Mouse (Mus musculus) forebrain, embryonic 14.5 days (tissue): ENCODE measurements around the gene Ccnd1. TPM values are rescaled to one million over a fixed set of nuclear protein-coding genes. Genes with fewer than 3 reads are reported as not detected.

Experiments
- ATAC-seq: fragments of 200-750 bp; cut with Nextera tagmentation; 2 replicates; pipeline ENCODE4 v1.8.0; 2017; ENCODE audit warnings: mild to moderate bottlenecking, moderate library complexity
- DNase-seq: peaks from one replicate; pipeline ENCODE4 v3.0.0-alpha.2; 2015; ENCODE audit warnings: low spot score
- H3K27ac ChIP-seq: fragments of 300-500 bp; sonication (generic); 2 replicates; pipeline ENCODE4 v1.5.1; 2014; ENCODE audit warnings: low read depth, mild to moderate bottlenecking, control low read depth, low read length, moderate library complexity
- H3K27me3 ChIP-seq: fragments of 300-500 bp; sonication (generic); replicated peaks from 2 replicates; pipeline ENCODE4 v1.6.1; 2014; ENCODE audit warnings: low read length, control low read depth, mixed read lengths; ENCODE audit not compliant: control insufficient read depth, insufficient read depth
- H3K36me3 ChIP-seq: fragments of 300-500 bp; sonication (generic); 2 replicates; pipeline ENCODE4 v1.6.1; 2014; ENCODE audit warnings: low read length, control low read depth; ENCODE audit not compliant: control insufficient read depth, insufficient read depth
- H3K4me1 ChIP-seq: fragments of 300-500 bp; sonication (generic); 2 replicates; pipeline ENCODE4 v1.6.1; 2014; ENCODE audit warnings: antibody characterized with exemption, low read length, control low read depth; ENCODE audit not compliant: control insufficient read depth, insufficient read depth
- H3K4me2 ChIP-seq: fragments of 300-500 bp; sonication (generic); 2 replicates; pipeline ENCODE4 v1.6.1; 2014; ENCODE audit warnings: mild to moderate bottlenecking, control low read depth, low read length
- H3K4me3 ChIP-seq: fragments of 300-500 bp; sonication (generic); 2 replicates; pipeline ENCODE4 v1.5.1; 2014; ENCODE audit warnings: low read depth, low read length, control low read depth
- H3K9ac ChIP-seq: fragments of 300-500 bp; sonication (generic); 2 replicates; pipeline ENCODE4 v1.6.1; 2014; ENCODE audit warnings: mild to moderate bottlenecking, low read length, control low read depth, moderate library complexity
- H3K9me3 ChIP-seq: fragments of 300-500 bp; sonication (generic); replicated peaks from 2 replicates; pipeline ENCODE4 v1.6.1; 2016; ENCODE audit warnings: low read length, control low read depth, mixed read lengths; ENCODE audit not compliant: control insufficient read depth
- WGBS: fragments of 180-500 bp; shearing (Covaris S2); extraction: QIAGEN DNeasy Blood & Tissue Kit; methylation state at CpG from one replicate; pipeline ENCODE4 v1.1.7; 2014; 5-methylcytosine and 5-hydroxymethylcytosine counted together
- polyA plus RNA-seq: library from polyadenylated mRNA; unstranded; fragments of >200 nt; fragmentation: Nextera tagmentation; extraction: Ambion mirVana; gene quantifications from 2 replicates; pipeline ENCODE4 v1.2.1, GENCODE M21; 2014

Ccnd1 gene
- polyA plus RNA-seq, 1 experiment from 2014 or later = 70.3 TPM

GRCm38 (mm10) chr7:144927591-144927990 lies 12.1 kb downstream of the Ccnd1 start:
- WGBS = 86% methylated on average over 2 of the region's 2 CpGs
- Histone ChIP-seq H3K4me1 (no peaks in the 10 kb centered on the region), H3K9ac (no peak overlapping the region), H3K27me3 (no peaks in the 10 kb centered on the region), H3K27ac (no peak overlapping the region), H3K4me2 (no peak overlapping the region), H3K9me3 (no peaks in the 10 kb centered on the region), H3K36me3 (peaks cover 16% of the 10 kb centered on the region), H3K4me3 (no peak overlapping the region)
- ATAC-seq = no peak
- no peak for DNase-seq

GRCm38 (mm10) chr7:144918823-144919222 lies 20.9 kb downstream of the Ccnd1 start:
- ATAC-seq (no peak), DNase-seq (no peak)
- no peaks in the 10 kb centered on the region for H3K9me3 ChIP-seq
- peaks cover 8% of the 10 kb centered on the region for H3K4me1 ChIP-seq
- no peak overlapping the region for H3K27ac ChIP-seq
- peaks cover 46% of the 10 kb centered on the region for H3K36me3 ChIP-seq
- 71% methylated on average over 1 of the region's 1 CpGs for WGBS
- no peaks in the 10 kb centered on the region for H3K27me3 ChIP-seq
- H3K4me2 ChIP-seq = no peak overlapping the region
- H3K9ac ChIP-seq = no peak overlapping the region
- H3K4me3 ChIP-seq = no peak overlapping the region

- peak; percentile 97 for DNase-seq
- H3K27me3 ChIP-seq = no peaks in the 10 kb centered on the region
- peak; percentile 97 for ATAC-seq
- peak within 1 kb of the TSS; percentile 90 for H3K4me2 ChIP-seq
- H3K9me3 ChIP-seq = no peaks in the 10 kb centered on the region
- under 1% methylated on average over 55 of the region's 55 CpGs for WGBS
- H3K27ac ChIP-seq = peak within 1 kb of the TSS; percentile 90
- H3K36me3 ChIP-seq = peaks cover 29% of the 10 kb centered on the region
- H3K4me1 ChIP-seq = peaks cover 8% of the 10 kb centered on the region
- H3K4me3 ChIP-seq = peak within 1 kb of the TSS; percentile 89
- H3K9ac ChIP-seq = peak within 1 kb of the TSS; percentile 86
Observed at GRCm38 (mm10) chr7:144914948-144915750, 24.6 kb downstream of the Ccnd1 start, which contains the start of gene LTO1. LTO1 (plus strand) TSS chr7:144915100.

- H3K4me3 ChIP-seq = peak overlapping the region; percentile 89
- peak overlapping the region; percentile 90 for H3K4me2 ChIP-seq
- peak; percentile 36 for DNase-seq
- H3K27ac ChIP-seq = peak overlapping the region; percentile 90; the same call in 1 of the 2 replicates
- WGBS = 8% methylated on average over 17 of the region's 17 CpGs
- H3K27me3 ChIP-seq = no peaks in the 10 kb centered on the region
- H3K9ac ChIP-seq = peak overlapping the region; percentile 86
- H3K36me3 ChIP-seq = peaks cover 22% of the 10 kb centered on the region
- H3K4me1 ChIP-seq = peaks cover 8% of the 10 kb centered on the region
- H3K9me3 ChIP-seq = no peaks in the 10 kb centered on the region
- ATAC-seq = peak; percentile 94
Observed at GRCm38 (mm10) chr7:144914296-144914947, 25.3 kb downstream of the Ccnd1 start.

- H3K4me3 ChIP-seq = no peak overlapping the region
- no peak overlapping the region for H3K9ac ChIP-seq
- no peak overlapping the region for H3K27ac ChIP-seq
- H3K4me1 ChIP-seq = peaks cover 8% of the 10 kb centered on the region
- H3K36me3 ChIP-seq = peaks cover 9% of the 10 kb centered on the region
- ATAC-seq = no peak
- 58% methylated on average over 4 of the region's 4 CpGs for WGBS
- no peaks in the 10 kb centered on the region for H3K27me3 ChIP-seq
- DNase-seq = peak; percentile 37
- H3K9me3 ChIP-seq = no peaks in the 10 kb centered on the region
- no peak overlapping the region for H3K4me2 ChIP-seq
Observed at GRCm38 (mm10) chr7:144912897-144913296, 26.8 kb downstream of the Ccnd1 start.

GRCm38 (mm10) chr7:144911121-144911520 lies 28.6 kb downstream of the Ccnd1 start:
- Histone ChIP-seq H3K27ac (no peak overlapping the region), H3K4me3 (no peak overlapping the region), H3K4me1 (peaks cover 6% of the 10 kb centered on the region), H3K27me3 (no peaks in the 10 kb centered on the region), H3K36me3 (no peaks in the 10 kb centered on the region), H3K9ac (no peak overlapping the region), H3K9me3 (no peaks in the 10 kb centered on the region), H3K4me2 (no peak overlapping the region)
- DNase-seq (no peak), ATAC-seq (no peak)
- WGBS = 85% methylated on average over 1 of the region's 1 CpGs

GRCm38 (mm10) chr7:144908705-144909104 lies 31.0 kb downstream of the Ccnd1 start:
- peak; percentile 56; the same call in 1 of the 2 replicates for ATAC-seq

GRCm38 (mm10) chr7:144907793-144908192 lies 31.9 kb downstream of the Ccnd1 start:
- Histone ChIP-seq H3K4me3 (no peak overlapping the region), H3K9ac (no peak overlapping the region), H3K9me3 (peaks cover 3% of the 10 kb centered on the region; the same call in 1 of the 2 replicates), H3K4me1 (no peaks in the 10 kb centered on the region), H3K27me3 (no peaks in the 10 kb centered on the region), H3K27ac (no peak overlapping the region), H3K4me2 (no peak overlapping the region), H3K36me3 (no peaks in the 10 kb centered on the region)
- DNase-seq (peak; percentile 23), ATAC-seq (no peak)
- WGBS = 18% methylated on average over 8 of the region's 8 CpGs

More at GRCm38 (mm10) chr7:144908705-144909104, 31.0 kb downstream of the Ccnd1 start:
- H3K9me3 ChIP-seq = peaks cover 3% of the 10 kb centered on the region; the same call in 1 of the 2 replicates
- H3K9ac ChIP-seq = no peak overlapping the region
- H3K4me1 ChIP-seq = no peaks in the 10 kb centered on the region
- H3K36me3 ChIP-seq = no peaks in the 10 kb centered on the region
- H3K27me3 ChIP-seq = no peaks in the 10 kb centered on the region
- WGBS = 34% methylated on average over 7 of the region's 7 CpGs
- H3K4me3 ChIP-seq = no peak overlapping the region
- no peak overlapping the region for H3K27ac ChIP-seq
- no peak overlapping the region for H3K4me2 ChIP-seq
- peak; percentile 61 for DNase-seq
